Mouse (Mus musculus) stomach, postnatal 0 days (tissue): ENCODE measurements around the gene Zfhx3. TPM values are rescaled to one million over a fixed set of nuclear protein-coding genes. Genes with fewer than 3 reads are reported as not detected.

Experiments
- ATAC-seq: fragments of 200-750 bp; cut with Nextera tagmentation; 2 replicates; pipeline ENCODE4 v1.8.0; 2017; ENCODE audit not compliant: low FRiP score, low TSS enrichment
- DNase-seq: peaks from one replicate; pipeline ENCODE4 v3.0.0-alpha.2; 2016; ENCODE audit warnings: low spot score
- H3K27ac ChIP-seq: fragments of 300-500 bp; sonication (generic); replicated peaks from 2 replicates; pipeline ENCODE4 v1.5.1; 2014; ENCODE audit warnings: mild to moderate bottlenecking, control low read depth
- H3K27me3 ChIP-seq: fragments of 300-500 bp; sonication (generic); 2 replicates; pipeline ENCODE4 v1.6.1; 2014; ENCODE audit warnings: low read length; ENCODE audit not compliant: control insufficient read depth, insufficient read depth
- H3K36me3 ChIP-seq: fragments of 300-500 bp; sonication (generic); 2 replicates; pipeline ENCODE4 v1.6.1; 2014; ENCODE audit warnings: low read length, mixed read lengths; ENCODE audit not compliant: control insufficient read depth, insufficient read depth
- H3K4me1 ChIP-seq: fragments of 300-500 bp; sonication (generic); replicated peaks from 2 replicates; pipeline ENCODE4 v1.6.1; 2014; ENCODE audit warnings: antibody characterized with exemption; ENCODE audit not compliant: control insufficient read depth, insufficient read depth
- H3K4me2 ChIP-seq: fragments of 300-500 bp; sonication (generic); replicated peaks from 2 replicates; pipeline ENCODE4 v1.6.1; 2014; ENCODE audit warnings: low read depth, mild to moderate bottlenecking, control low read depth, moderate library complexity
- H3K4me3 ChIP-seq: fragments of 300-500 bp; sonication (generic); 2 replicates; pipeline ENCODE4 v1.5.1; 2014; ENCODE audit warnings: low read depth, low read length, control low read depth
- H3K9ac ChIP-seq: fragments of 300-500 bp; sonication (generic); 2 replicates; pipeline ENCODE4 v1.6.1; 2014; ENCODE audit warnings: mild to moderate bottlenecking, low read length, control low read depth, mixed read lengths
- H3K9me3 ChIP-seq: fragments of 300-500 bp; sonication (generic); 2 replicates; pipeline ENCODE4 v1.6.1; 2016; ENCODE audit warnings: low read length; ENCODE audit not compliant: control insufficient read depth
- CTCF ChIP-seq: IDR thresholded peaks from 2 replicates; pipeline ENCODE4 v1.5.1; 2016; ENCODE audit warnings: antibody characterized with exemption, low read depth, mild to moderate bottlenecking, moderate library complexity
- EP300 ChIP-seq: optimal IDR thresholded peaks from 2 replicates; pipeline ENCODE3; 2016; ENCODE audit warnings: antibody characterized with exemption
- WGBS: fragments of 180-500 bp; shearing (Covaris S2); extraction: QIAGEN DNeasy Blood & Tissue Kit; methylation state at CpG from one replicate; pipeline ENCODE4 v1.1.7; 2014; 5-methylcytosine and 5-hydroxymethylcytosine counted together
- polyA plus RNA-seq: library from polyadenylated mRNA; unstranded; fragments of >200 nt; fragmentation: Nextera tagmentation; extraction: Ambion mirVana; gene quantifications from 2 replicates; pipeline ENCODE4 v1.2.1, GENCODE M21; 2015

The Zfhx3 gene
- polyA plus RNA-seq, 1 experiment from 2014 or later, result 4.6 TPM

- H3K27ac ChIP-seq, result no peak overlapping the region
- ATAC-seq (no peak), DNase-seq (no peak)
- H3K4me3 ChIP-seq, result no peak overlapping the region
- TF ChIP-seq EP300 (no peak), CTCF (no peak)
- no peaks in the 10 kb centered on the region for H3K4me1 ChIP-seq
- H3K9ac ChIP-seq, result no peak overlapping the region
- H3K4me2 ChIP-seq, result no peak overlapping the region
- H3K36me3 ChIP-seq, result no peaks in the 10 kb centered on the region
- no peaks in the 10 kb centered on the region for H3K9me3 ChIP-seq
- WGBS, result 75% methylated on average over 9 of the region's 9 CpGs
- no peaks in the 10 kb centered on the region for H3K27me3 ChIP-seq
Observed at GRCm38 (mm10) chr8:108595061-108595419, 652.6 kb downstream of the Zfhx3 start.

GRCm38 (mm10) chr8:108595721-108596495, 653.5 kb downstream of the Zfhx3 start:
- ATAC-seq (no peak), DNase-seq (no peak)
- Histone ChIP-seq H3K9ac (no peak overlapping the region), H3K9me3 (no peaks in the 10 kb centered on the region), H3K4me1 (no peaks in the 10 kb centered on the region), H3K27ac (no peak overlapping the region), H3K27me3 (no peaks in the 10 kb centered on the region), H3K36me3 (no peaks in the 10 kb centered on the region), H3K4me3 (no peak overlapping the region), H3K4me2 (no peak overlapping the region)
- TF ChIP-seq CTCF, result no peak
- no peak for TF ChIP-seq EP300
- WGBS, result 74% methylated on average over 19 of the region's 19 CpGs

- no peaks in the 10 kb centered on the region for H3K27me3 ChIP-seq
- DNase-seq (no peak), ATAC-seq (no peak)
- no peaks in the 10 kb centered on the region for H3K9me3 ChIP-seq
- no peak overlapping the region for H3K9ac ChIP-seq
- H3K4me3 ChIP-seq, result no peak overlapping the region
- no peak overlapping the region for H3K27ac ChIP-seq
- H3K36me3 ChIP-seq, result no peaks in the 10 kb centered on the region
- no peak overlapping the region for H3K4me2 ChIP-seq
- no peaks in the 10 kb centered on the region for H3K4me1 ChIP-seq
- WGBS, result 51% methylated on average over 8 of the region's 8 CpGs
- TF ChIP-seq CTCF (no peak), EP300 (no peak)
Observed at GRCm38 (mm10) chr8:108599003-108599402, 656.6 kb downstream of the Zfhx3 start.

GRCm38 (mm10) chr8:108599558-108599957, 657.1 kb downstream of the Zfhx3 start:
- H3K27ac ChIP-seq, result no peak overlapping the region
- H3K36me3 ChIP-seq, result no peaks in the 10 kb centered on the region
- peak overlapping the region; percentile 25; the same call in 1 of the 2 replicates for H3K4me2 ChIP-seq
- no peaks in the 10 kb centered on the region for H3K4me1 ChIP-seq
- H3K4me3 ChIP-seq, result no peak overlapping the region
- ATAC-seq (no peak), DNase-seq (no peak)
- no peaks in the 10 kb centered on the region for H3K9me3 ChIP-seq
- 66% methylated on average over 6 of the region's 6 CpGs for WGBS
- H3K9ac ChIP-seq, result no peak overlapping the region
- TF ChIP-seq EP300 (no peak), CTCF (no peak)
- no peaks in the 10 kb centered on the region for H3K27me3 ChIP-seq

- no peak overlapping the region for H3K9ac ChIP-seq
- H3K27ac ChIP-seq, result no peak overlapping the region
- DNase-seq, result no peak
- WGBS, result 48% methylated on average over 5 of the region's 5 CpGs
- no peaks in the 10 kb centered on the region for H3K9me3 ChIP-seq
- TF ChIP-seq CTCF, result no peak
- TF ChIP-seq EP300, result no peak
- H3K27me3 ChIP-seq, result no peaks in the 10 kb centered on the region
- no peak for ATAC-seq
- no peaks in the 10 kb centered on the region for H3K36me3 ChIP-seq
- H3K4me3 ChIP-seq, result no peak overlapping the region
- H3K4me2 ChIP-seq, result no peak overlapping the region
- H3K4me1 ChIP-seq, result no peaks in the 10 kb centered on the region
Observed at GRCm38 (mm10) chr8:108608678-108609077, 666.2 kb downstream of the Zfhx3 start.

- ATAC-seq (no peak), DNase-seq (no peak)
- Histone ChIP-seq H3K27ac (no peak overlapping the region), H3K4me2 (no peak overlapping the region), H3K4me3 (no peak overlapping the region), H3K4me1 (no peaks in the 10 kb centered on the region), H3K36me3 (no peaks in the 10 kb centered on the region), H3K9ac (no peak overlapping the region), H3K27me3 (no peaks in the 10 kb centered on the region), H3K9me3 (no peaks in the 10 kb centered on the region)
- no peak for TF ChIP-seq EP300
- 49% methylated on average over 5 of the region's 5 CpGs for WGBS
Observed at GRCm38 (mm10) chr8:108609114-108609513, 666.7 kb downstream of the Zfhx3 start.
